Mouse (Mus musculus) liver, postnatal 0 days (tissue): ENCODE measurements around the gene Plcd3. TPM values are rescaled to one million over a fixed set of nuclear protein-coding genes. Genes with fewer than 3 reads are reported as not detected.
A peak's percentile ranks its signal among the peaks of the same experiment; 100 is the strongest.

Source experiments
- ATAC-seq: fragments of 200-750 bp; cut with Nextera tagmentation; 2 replicates; pipeline ENCODE4 v1.8.0; 2017; ENCODE audit warnings: mild to moderate bottlenecking, moderate library complexity
- DNase-seq: peaks from one replicate; pipeline ENCODE4 v3.0.0-alpha.2; 2016
- H3K27ac ChIP-seq: fragments of 300-500 bp; sonication (generic); 2 replicates; pipeline ENCODE4 v1.5.1; 2014; ENCODE audit warnings: antibody characterized with exemption, moderate library complexity, mild to moderate bottlenecking, low read depth
- H3K27me3 ChIP-seq: fragments of 300-500 bp; sonication (generic); 2 replicates; pipeline ENCODE4 v1.6.1; 2014; ENCODE audit warnings: low read length, control low read depth, mixed read lengths; ENCODE audit not compliant: insufficient read depth
- H3K36me3 ChIP-seq: fragments of 300-500 bp; sonication (generic); replicated peaks from 2 replicates; pipeline ENCODE4 v1.6.1; 2014; ENCODE audit warnings: mild to moderate bottlenecking, control low read depth, low read length, moderate library complexity, mixed read lengths; ENCODE audit not compliant: insufficient read depth
- H3K4me1 ChIP-seq: fragments of 300-500 bp; sonication (generic); 2 replicates; pipeline ENCODE4 v1.6.1; 2014; ENCODE audit warnings: antibody characterized with exemption, mild to moderate bottlenecking, control low read depth; ENCODE audit not compliant: insufficient read depth
- H3K4me2 ChIP-seq: fragments of 300-500 bp; sonication (generic); 2 replicates; pipeline ENCODE4 v1.6.1; 2014; ENCODE audit warnings: low read depth, mild to moderate bottlenecking, low read length, moderate library complexity, mixed read lengths
- H3K4me3 ChIP-seq: fragments of 300-500 bp; sonication (generic); 2 replicates; pipeline ENCODE4 v1.5.1; 2014; ENCODE audit warnings: low read depth, low read length
- H3K9ac ChIP-seq: fragments of 300-500 bp; sonication (generic); replicated peaks from 2 replicates; pipeline ENCODE4 v1.6.1; 2014; ENCODE audit warnings: mild to moderate bottlenecking, moderate library complexity
- H3K9me3 ChIP-seq: fragments of 300-500 bp; sonication (generic); 2 replicates; pipeline ENCODE4 v1.6.1; 2016; ENCODE audit warnings: mild to moderate bottlenecking, control low read depth, low read length, mixed read lengths
- CTCF ChIP-seq: sonication (generic); IDR thresholded peaks from 2 replicates; pipeline ENCODE4 v1.5.1; 2016; ENCODE audit warnings: antibody characterized with exemption, low read depth
- EP300 ChIP-seq: IDR thresholded peaks from 2 replicates; pipeline ENCODE4 v1.6.1; 2016; ENCODE audit warnings: antibody characterized with exemption, low read depth, mild to moderate bottlenecking
- WGBS: fragments of 180-500 bp; shearing (Covaris S2); extraction: QIAGEN DNeasy Blood & Tissue Kit; methylation state at CpG from one replicate; pipeline ENCODE4 v1.1.7; 2014; ENCODE audit not compliant: insufficient replicate concordance; 5-methylcytosine and 5-hydroxymethylcytosine counted together
- polyA plus RNA-seq: library from polyadenylated mRNA; unstranded; fragments of >200 nt; fragmentation: Nextera tagmentation; extraction: Ambion mirVana; gene quantifications from 2 replicates; pipeline ENCODE4 v1.2.1, GENCODE M21; 2015

The Plcd3 gene
- polyA plus RNA-seq, 1 experiment from 2014 or later, result 0.82 TPM

GRCm38 (mm10) chr11:103118866-103119265 lies 17.4 kb upstream of the Plcd3 start:
- no peak overlapping the region for H3K4me3 ChIP-seq

GRCm38 (mm10) chr11:103117591-103118009 lies 16.1 kb upstream of the Plcd3 start:
- TF ChIP-seq CTCF, result no peak
- TF ChIP-seq EP300, result no peak
- no peak for DNase-seq
- Histone ChIP-seq H3K27ac (peak overlapping the region; percentile 82), H3K4me1 (peaks cover 26% of the 10 kb centered on the region), H3K27me3 (no peaks in the 10 kb centered on the region), H3K9me3 (no peaks in the 10 kb centered on the region), H3K9ac (peak overlapping the region; percentile 63), H3K36me3 (no peaks in the 10 kb centered on the region), H3K4me2 (peak overlapping the region; percentile 87), H3K4me3 (peak overlapping the region; percentile 63)
- WGBS, result under 1% methylated on average over 38 of the region's 38 CpGs
- no peak for ATAC-seq

More at GRCm38 (mm10) chr11:103118866-103119265, 17.4 kb upstream of the Plcd3 start:
- H3K27ac ChIP-seq, result no peak overlapping the region
- 84% methylated on average over 2 of the region's 2 CpGs for WGBS
- no peaks in the 10 kb centered on the region for H3K36me3 ChIP-seq
- peak overlapping the region; percentile 87 for H3K4me2 ChIP-seq
- peaks cover 24% of the 10 kb centered on the region for H3K4me1 ChIP-seq
- DNase-seq (no peak), ATAC-seq (no peak)
- no peaks in the 10 kb centered on the region for H3K9me3 ChIP-seq
- H3K9ac ChIP-seq, result no peak overlapping the region
- TF ChIP-seq EP300 (no peak), CTCF (no peak)
- H3K27me3 ChIP-seq, result no peaks in the 10 kb centered on the region

- Histone ChIP-seq H3K4me1 (peaks cover 31% of the 10 kb centered on the region), H3K4me3 (peak overlapping the region; percentile 63), H3K9ac (peak overlapping the region; percentile 63), H3K4me2 (peak overlapping the region; percentile 87), H3K9me3 (no peaks in the 10 kb centered on the region), H3K27me3 (no peaks in the 10 kb centered on the region), H3K36me3 (no peaks in the 10 kb centered on the region), H3K27ac (peak overlapping the region; percentile 82)
- peak; percentile 89 for TF ChIP-seq CTCF
- TF ChIP-seq EP300, result no peak
- under 1% methylated on average over 35 of the region's 35 CpGs for WGBS
- ATAC-seq (no peak), DNase-seq (peak; percentile 82)
Observed at GRCm38 (mm10) chr11:103116959-103117590, 15.6 kb upstream of the Plcd3 start.

- Histone ChIP-seq H3K36me3 (no peaks in the 10 kb centered on the region), H3K4me2 (peak within 1 kb of the TSS; percentile 87), H3K4me1 (peaks cover 38% of the 10 kb centered on the region), H3K9ac (peak within 1 kb of the TSS; percentile 67), H3K4me3 (peak within 1 kb of the TSS; percentile 63), H3K9me3 (no peaks in the 10 kb centered on the region), H3K27ac (peak within 1 kb of the TSS; percentile 87), H3K27me3 (no peaks in the 10 kb centered on the region)
- ATAC-seq (peak; percentile 94), DNase-seq (peak; percentile 100)
- TF ChIP-seq EP300 (no peak), CTCF (no peak)
- under 1% methylated on average over 52 of the region's 53 CpGs for WGBS
Observed at GRCm38 (mm10) chr11:103116008-103116818, 14.8 kb upstream of the Plcd3 start, which contains the start of gene Hexim1. Gene Hexim1, plus strand, starts transcription at chr11:103116231.

- Histone ChIP-seq H3K27me3 (no peaks in the 10 kb centered on the region), H3K4me2 (peak overlapping the region; percentile 82), H3K9ac (peak overlapping the region; percentile 67), H3K36me3 (no peaks in the 10 kb centered on the region), H3K4me1 (peaks cover 38% of the 10 kb centered on the region), H3K9me3 (no peaks in the 10 kb centered on the region), H3K27ac (peak overlapping the region; percentile 87), H3K4me3 (peak overlapping the region; percentile 49)
- ATAC-seq (peak; percentile 59), DNase-seq (peak; percentile 81)
- peak; percentile 89 for TF ChIP-seq EP300
- no peak for TF ChIP-seq CTCF
- WGBS, result 1% methylated on average over 34 of the region's 34 CpGs
Observed at GRCm38 (mm10) chr11:103115163-103116007, 13.9 kb upstream of the Plcd3 start.
